Mouse (Mus musculus) large intestine, adult 2 months (tissue): ENCODE measurements around the gene Rab22a. TPM values are rescaled to one million over a fixed set of nuclear protein-coding genes. Genes with fewer than 3 reads are reported as not detected.
"Not testable (repeated sequence)": the region's sequence is repeated elsewhere in the genome, so short reads cannot be mapped to it uniquely, and the experiment has no call there.

Experiments
- DNase-seq: peaks from one replicate; pipeline ENCODE4 v3.0.0-alpha.2; 2012; ENCODE audit warnings: low read depth, low spot score
- WGBS: fragments of 180-500 bp; shearing (Covaris S2); methylation state at CpG from one replicate; pipeline ENCODE4 v1.1.7; 2018; 5-methylcytosine and 5-hydroxymethylcytosine counted together
- polyA plus RNA-seq: library from polyadenylated mRNA; depleted of rRNA; stranded (reverse); fragments of >200 nt; gene quantifications from 2 replicates; pipeline ENCODE4 v1.2.3, GENCODE M21; 2012; rRNA removed

The Rab22a gene
- polyA plus RNA-seq, result 10.1 and 18.6 TPM in 2 replicates

DNA sequence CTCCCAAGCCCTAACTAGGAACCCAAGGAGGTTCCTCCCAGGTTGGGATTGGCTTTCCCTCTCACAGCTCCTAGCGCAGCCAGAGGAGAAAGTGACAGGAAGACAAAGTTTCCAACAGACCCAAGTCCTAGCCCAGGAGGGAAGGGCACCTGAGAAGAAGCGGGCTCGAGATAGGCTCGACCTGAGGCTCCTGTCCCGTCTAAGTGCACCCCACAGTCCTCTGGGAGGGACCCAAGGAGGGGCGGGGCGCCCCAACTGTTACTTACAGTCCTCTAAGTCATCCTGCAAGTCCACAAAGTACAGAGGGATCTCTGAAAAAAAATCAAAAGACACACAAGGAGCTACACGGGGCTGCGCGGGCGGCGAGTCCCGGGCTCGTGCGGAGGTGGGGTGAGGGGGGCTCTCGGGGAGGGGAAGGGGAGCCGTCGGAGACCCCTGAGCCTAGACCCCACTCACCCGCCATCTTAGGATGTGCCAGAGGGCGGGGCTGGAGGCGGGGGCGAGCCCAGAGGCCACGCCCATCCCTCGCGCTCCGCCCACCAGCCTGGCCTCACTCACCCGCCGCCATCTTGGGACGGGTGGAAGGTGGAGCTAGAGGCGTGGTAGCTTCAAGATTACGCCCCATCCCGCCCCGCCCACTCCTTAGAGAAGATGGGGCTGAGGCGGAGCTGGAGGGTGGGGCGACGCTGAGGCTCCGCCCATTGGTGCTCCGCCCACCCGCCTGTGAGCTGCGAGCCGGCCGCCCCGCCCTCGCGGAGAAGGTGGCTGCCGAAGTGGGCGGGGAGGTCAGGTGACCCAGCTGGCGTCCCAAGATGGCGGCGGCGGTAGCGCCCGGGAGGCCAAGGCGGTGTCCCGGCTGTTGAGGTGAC, at the start of gene Rab22a:
Rab22a (plus strand) TSS at position 704 of the 869 bp plus-strand sequence.
- peak; percentile 97 for DNase-seq

DNA sequence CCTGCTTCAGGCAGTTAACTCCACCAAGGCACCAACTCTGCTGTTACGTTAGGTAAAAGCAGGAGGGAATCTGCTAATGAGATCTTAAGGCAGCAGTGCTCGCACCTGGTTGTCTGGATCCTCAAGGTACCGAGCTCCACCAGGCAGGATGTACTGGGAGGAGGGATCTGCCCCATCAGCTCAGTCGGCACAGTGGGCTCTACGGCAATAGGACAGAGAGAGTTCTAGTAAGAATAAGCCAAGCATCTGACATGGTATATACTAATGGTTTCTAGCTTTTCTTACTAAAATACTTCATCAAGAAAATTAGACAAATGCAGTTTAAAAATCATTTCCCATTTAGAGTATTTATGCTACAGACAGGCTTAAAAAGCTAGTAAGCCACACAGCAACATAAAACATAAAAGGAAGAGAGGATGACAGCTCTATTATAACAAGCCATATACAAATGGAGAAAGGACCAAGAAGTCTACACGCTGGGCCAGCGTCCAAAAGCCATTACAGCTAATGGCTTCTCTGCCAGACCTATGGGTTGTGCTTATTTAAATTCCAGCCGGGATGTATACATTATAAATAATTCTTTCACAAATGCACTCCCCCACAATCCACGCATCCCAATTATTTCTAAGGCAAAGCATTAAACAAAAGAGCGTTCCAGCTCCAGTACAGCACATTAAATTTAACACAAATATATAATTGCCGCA, 44.0 kb upstream of the Rab22a start:
- 83% methylated on average over 11 of the region's 11 CpGs for WGBS
- DNase-seq, result no peak

More for the DNA sequence above, at the start of gene Rab22a:
- WGBS, result under 1% methylated on average over 55 of the region's 55 CpGs

DNA sequence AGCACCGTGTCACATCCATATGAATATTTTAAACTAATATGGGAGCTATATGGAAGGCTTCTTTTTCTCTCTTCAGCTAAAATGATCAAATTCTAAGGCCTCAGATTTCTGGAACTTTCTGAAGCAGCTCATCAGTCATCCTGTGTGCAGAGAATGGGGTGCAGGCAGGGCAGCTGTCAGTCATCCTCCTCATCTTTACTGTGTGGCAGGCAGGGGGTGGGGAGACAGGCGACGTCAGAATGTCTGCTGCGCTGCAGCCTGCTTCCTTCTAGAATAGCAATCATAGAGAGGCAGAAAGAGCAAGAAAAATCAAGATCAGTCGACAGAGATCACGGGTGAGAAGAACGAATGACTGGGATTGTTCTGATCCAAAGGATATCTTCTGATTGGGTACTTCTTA, 43.4 kb upstream of the Rab22a start:
- no peak for DNase-seq
- 89% methylated on average over 7 of the region's 7 CpGs for WGBS

DNA sequence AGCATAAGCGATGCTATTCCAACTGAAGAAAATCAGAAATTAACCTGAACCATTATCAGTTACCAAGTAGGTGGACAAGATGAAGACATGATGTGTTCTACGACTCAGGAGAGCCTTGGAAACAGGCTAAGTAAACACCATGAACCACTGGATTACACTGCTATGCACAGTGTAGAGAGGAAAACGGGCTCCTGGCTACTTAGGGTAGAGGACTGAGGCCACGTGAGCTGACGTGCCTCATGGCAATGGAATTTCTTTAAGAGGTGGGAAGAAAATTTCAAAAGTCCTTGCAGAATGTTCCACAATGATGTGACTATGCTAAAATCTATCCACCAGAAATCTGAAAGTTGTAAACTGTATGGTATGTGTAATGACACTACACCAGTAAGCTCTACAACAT, 40.4 kb upstream of the Rab22a start:
- 87% methylated on average over 5 of the region's 5 CpGs for WGBS
- DNase-seq, result no peak

DNA sequence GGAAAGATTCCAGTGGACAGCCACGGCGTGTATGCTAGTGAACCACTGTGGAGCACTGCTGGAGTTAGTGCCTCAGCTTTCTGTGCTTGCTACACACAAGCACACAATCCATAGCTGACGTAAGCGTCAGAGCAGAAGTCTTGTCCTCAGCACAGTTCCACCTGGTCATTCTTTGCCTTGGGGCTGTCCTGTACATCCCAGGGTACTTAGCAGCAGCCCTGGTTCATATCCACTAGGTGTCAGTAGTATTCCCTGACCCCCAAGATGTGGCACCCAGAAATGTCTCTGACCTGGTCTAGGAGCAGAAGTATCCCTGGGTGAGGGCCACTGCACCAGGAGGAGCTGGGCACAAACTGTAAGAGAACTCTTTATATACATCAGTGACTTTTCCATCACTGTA, 38.9 kb upstream of the Rab22a start:
- WGBS, result 97% methylated on average over 4 of the region's 4 CpGs
- DNase-seq, result no peak

DNA sequence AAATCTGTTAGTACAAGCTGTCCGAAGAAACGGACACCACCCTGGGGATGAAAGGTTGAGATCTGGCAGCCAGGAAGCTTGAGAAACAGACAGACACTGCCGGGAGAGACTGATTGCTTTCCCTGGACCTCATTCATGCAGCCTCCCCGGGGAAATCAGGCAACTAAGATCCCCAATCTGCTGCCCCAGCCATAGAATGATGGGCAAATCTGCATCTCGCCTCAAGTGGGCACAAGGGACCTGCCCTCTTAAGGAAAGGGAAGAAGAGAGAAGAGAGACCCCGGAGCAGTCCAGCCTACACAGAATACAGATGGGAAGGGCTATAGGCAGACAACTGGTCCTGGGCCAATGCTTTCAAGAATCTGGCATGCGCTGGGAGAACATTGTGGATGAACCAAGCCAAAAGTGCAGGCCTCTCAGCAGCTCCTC, 37.4 kb upstream of the Rab22a start:
- 80% methylated on average over 7 of the region's 7 CpGs for WGBS
- no peak for DNase-seq

DNA sequence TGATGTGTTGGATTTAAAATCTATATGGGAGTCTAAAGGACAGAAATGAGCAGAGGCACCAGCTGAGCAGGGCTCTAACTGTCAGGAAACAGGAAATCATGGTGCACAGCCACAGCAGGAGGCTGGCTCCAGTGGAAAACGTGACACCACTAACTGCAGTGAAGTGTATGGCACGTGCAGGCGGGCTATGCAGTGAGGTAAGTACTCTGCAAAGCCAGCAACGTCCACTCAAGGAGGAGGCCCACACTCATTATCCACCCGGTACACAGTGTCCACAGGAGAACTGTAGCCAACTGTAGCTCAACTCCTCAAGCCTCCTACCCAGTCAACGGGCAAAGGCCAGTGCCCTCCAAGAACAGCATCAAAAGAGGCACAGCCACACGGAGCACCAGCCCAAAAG, 34.9 kb upstream of the Rab22a start:
- 67% methylated on average over 7 of the region's 7 CpGs for WGBS
- DNase-seq, result no peak

DNA sequence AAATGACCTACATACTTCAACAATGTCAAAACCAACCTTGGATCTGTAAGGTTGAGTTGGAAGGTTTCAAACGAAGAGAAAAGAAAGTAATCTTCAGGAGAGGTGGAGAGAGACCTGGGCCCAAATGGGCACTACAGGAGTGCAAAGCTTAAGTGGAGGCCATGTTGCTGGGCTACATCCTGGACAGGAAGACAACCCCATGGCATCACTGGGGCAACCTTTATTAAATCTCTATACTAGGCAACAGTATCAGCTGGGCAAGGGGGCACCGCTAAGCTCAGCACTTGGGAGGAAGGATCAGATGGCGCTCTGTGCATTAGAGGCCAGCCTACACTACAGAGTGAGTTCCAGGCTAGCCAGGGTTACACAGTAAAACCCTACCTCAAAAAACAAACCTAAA, 33.8 kb upstream of the Rab22a start:
- WGBS, result 92% methylated on average over 3 of the region's 3 CpGs
- no peak for DNase-seq

DNA sequence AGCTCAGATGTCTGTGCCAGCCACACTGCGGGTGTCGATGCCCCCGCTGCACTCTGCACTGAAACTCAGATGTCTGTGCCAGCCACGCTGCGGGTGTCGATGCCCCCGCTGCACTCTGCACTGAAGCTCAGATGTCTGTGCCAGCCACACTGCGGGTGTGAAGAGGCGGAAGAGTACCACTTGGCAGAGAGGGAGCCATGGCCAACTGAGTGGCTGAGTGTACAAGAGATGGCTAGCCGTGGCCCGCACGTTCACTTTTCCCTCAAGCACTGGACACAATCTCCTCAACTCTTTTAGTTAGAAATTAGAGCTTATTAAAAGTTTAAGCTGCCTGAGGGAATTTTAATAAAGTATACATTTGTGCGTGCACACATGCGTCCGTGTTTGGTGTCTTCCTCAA, 25.5 kb upstream of the Rab22a start:
- DNase-seq, result not testable (repeated sequence)
- 94% methylated on average over 15 of the region's 15 CpGs for WGBS

DNA sequence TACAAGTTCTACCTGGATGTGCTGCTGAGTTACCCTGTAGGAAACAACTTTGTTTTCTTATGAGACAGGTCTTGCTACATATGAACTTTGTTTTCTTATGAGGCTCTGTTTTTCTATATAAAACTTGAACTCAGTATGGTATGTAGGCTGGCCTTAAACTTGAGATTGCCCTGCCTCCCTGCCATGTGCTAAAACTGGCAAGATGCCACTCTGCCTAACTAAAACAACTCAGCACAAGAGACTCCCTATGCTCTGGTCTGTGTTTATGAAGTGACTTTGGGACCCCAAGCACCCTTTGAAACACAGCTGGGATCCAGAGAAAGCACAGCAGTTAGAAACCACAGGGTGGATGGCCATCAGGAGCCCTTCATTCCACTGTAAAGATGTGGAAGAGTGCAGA, 18.2 kb upstream of the Rab22a start:
- DNase-seq, result no peak

DNA sequence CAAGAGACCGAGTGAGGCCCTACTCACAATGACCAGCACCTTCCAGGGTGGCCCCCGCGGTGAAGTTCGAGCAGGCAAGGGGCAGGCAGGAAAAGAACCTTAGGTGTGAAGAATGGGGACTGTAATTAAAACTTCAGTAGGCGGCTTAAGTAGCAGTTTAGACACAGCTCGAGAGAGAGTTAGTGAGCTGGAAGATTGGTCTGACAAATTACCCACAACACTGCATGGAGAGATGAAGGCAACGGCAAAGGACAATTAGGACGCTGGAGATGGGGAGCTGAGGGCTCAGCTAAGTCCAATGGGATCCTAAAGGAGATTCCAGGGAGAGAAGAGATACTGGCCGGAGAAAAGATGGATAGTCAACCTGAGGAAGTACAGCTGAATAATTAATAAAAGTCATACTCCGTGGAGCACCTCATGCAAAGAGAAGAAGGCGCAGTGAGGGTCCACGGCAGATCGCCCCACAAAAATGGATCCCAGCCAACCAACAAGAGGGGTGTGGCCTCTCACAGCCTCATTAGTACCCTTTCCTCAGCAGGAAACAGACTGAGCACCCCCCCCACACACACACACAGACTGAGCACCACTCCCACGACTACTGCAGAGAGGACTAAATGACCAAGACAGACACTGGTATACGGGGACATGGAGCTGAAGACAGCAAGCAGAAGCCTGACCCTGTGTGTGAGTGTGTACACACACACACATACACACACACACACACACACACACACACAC, 17.1 kb upstream of the Rab22a start:
- WGBS, result 79% methylated on average over 15 of the region's 15 CpGs
- DNase-seq, result no peak

DNA sequence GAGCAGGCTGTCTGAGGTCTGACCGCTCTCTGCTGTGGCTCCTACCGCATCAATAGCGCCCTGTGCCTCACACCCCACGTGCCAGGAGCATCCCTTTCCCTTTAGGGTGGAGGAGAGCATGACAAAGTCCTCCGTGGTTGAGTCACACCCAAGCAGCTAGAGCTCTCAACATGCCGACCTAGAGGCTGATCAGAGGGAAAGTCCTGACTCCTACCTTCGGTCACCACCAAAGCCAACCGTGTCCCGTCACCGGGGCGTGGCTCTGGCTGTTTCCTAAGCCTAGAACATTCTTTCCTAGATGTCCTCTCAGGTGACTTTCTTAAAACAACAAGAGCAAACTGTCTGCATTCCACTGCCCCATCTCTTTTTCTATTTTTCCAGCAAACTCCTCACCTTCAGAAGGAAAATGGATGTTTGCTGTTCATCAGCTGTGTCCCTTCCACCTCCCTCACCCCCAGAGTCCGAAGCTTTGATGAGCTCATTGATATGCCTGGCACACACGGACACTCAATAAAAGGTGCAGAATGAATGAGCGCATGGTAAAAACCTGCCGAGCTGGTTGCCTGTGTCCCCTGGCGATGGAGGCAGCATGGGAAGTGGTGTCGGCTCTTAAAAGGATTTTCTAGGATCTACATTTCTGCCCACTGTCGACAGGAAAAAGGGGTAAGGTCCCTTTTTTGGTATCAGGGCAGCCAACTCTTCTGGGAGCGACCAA, 12.2 kb upstream of the Rab22a start:
- no peak for DNase-seq
- 33% methylated on average over 19 of the region's 19 CpGs for WGBS

DNA sequence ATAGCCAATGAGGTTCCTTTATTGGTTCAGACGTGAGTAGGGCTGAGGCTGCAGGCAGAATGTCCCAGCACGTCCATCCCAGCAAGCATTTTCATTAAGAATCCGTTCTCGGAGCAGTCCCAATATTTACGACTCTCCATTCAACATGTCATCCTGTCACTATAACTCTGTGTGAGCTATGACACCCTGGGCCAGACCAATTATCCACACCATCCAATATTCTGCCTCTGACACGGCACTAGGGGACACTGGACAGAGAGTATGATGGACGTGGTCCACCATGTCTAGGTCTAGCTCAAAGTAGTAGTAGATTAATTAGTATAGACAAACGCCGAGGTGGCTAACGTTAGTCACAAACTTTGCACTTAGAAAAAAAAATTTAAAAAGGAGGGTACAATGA, 9.8 kb upstream of the Rab22a start:
- 85% methylated on average over 10 of the region's 10 CpGs for WGBS
- DNase-seq, result no peak

DNA sequence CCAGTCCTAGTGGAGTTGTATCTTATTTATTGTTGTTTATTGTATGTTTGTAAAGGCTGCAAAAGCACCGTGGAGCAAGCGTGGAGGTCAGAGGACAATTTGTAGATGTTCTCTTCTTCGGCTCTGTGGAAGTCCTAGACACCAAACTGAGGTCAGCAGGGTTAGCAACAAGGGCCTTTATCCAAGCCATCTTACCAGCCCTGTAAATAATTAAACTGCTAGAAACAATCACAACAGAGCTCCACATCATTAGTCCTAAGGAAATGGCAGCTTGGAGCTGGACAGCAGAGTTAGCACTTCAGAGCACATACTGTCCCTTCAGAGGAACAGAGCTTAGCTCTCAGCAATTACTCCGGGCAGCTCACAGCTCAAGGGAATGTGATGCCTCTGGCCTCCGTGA, 6.0 kb upstream of the Rab22a start:
- no peak for DNase-seq
- WGBS, result 75% methylated on average over 5 of the region's 5 CpGs

DNA sequence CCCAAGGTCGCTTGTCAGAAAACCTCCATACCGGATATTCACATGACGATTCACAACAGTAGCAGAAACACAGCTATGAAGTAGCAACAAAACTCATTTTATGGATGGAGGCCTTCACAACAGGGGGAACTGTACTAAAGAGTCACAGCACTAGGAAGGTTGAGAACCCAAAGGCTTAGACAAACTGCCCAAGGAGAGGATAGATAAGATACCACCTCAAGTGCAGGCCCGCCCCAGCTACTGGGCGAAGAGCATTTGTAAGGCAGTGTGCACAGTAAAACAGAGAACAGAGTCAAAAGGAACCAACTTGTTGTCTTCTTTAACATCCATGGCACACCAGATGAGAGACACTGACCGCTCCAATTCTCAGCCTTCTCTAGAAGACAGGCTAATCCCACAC, 1.8 kb upstream of the Rab22a start:
- 95% methylated on average over 6 of the region's 6 CpGs for WGBS
- no peak for DNase-seq

DNA sequence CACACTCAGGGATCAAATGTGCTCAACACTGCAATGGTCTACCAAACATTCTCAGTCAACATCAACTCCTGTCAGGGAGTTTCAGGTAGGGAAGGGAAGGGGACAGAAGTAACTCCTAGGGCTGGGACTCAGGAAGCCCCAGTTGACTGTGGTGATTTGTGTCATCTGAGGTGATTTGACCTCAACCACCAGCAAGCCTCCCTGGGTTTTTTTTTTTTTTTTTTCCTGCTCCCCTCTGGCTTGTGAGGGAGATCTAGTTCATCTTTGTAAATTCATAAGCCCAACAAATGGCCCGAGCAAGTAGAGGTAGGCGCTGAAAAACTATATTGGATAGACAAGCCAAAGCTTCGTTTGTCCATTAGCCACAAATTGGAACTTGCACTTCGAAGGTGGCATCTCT, 1.0 kb upstream of the Rab22a start:
- 91% methylated on average over 4 of the region's 4 CpGs for WGBS
- DNase-seq, result no peak

DNA sequence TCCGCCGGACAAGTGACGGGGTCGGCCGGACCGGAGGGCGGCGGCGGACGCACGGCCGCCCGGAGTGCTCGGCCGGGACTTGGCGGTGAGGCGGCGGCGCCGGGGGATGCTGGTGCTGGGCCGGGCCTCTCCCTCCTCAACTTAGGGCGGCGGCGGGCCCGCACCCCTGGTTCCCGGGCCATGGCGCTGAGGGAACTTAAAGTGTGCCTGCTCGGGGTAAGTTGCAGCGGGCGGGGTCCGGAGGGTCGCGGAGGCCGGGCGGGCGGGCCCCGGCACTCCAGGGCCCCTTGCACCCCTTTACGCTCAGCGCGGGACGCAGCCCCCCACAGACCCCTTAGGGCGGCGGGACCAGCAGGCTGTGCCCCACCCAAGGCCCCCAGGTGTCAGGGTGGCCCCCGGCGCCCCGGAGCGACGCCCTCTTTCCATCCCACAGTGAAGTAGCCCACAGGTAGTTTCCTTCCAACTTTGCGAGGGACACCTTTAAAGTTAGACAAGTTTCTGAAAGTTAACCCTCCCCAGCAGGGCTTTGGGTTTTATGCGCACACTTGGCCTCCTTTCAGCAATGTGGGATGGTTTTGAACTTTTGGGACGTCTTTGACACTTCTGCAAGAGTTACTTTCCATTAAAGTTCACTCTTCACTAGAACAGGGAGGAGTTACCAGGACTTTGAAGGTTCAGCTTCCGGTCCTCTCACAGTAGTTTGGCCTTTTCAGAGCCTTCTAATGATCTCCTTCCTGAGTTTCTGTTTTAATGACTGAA, 545 bp downstream of the Rab22a start:
- DNase-seq, result no peak
- WGBS, result under 1% methylated on average over 52 of the region's 52 CpGs

DNA sequence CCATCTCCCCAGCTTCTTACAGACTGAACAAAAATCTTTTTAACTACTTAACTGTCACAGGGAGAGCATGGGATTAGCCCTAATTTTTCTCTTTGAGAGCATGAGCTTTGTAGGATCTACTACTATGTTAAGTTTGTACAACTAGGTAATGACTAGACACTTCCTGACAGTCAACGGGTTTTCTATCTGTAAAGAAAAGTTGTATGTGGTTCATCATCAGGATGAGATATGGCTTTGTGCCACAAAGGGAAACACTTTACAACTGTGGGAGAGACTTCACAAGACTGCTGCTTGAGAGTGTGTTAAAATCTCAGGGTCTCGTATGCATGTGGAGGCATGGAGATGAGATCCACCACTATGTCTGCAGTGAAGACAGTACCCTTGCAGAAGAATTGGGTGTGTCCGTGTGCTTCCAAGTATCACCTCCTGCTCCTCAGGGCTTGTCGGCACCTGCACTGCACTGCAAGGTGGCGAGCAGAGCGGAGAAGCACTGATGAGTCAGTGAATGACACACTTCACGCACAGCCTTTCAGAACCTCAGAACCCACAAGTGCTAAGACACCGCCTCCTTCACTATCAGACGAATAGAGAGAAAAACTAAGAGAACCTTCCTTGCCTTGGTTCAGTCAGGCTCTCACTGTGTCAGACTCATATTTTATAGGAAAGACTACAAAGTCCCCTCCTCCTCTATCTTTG, 2.8 kb downstream of the Rab22a start:
- 84% methylated on average over 9 of the region's 9 CpGs for WGBS
- DNase-seq, result no peak

DNA sequence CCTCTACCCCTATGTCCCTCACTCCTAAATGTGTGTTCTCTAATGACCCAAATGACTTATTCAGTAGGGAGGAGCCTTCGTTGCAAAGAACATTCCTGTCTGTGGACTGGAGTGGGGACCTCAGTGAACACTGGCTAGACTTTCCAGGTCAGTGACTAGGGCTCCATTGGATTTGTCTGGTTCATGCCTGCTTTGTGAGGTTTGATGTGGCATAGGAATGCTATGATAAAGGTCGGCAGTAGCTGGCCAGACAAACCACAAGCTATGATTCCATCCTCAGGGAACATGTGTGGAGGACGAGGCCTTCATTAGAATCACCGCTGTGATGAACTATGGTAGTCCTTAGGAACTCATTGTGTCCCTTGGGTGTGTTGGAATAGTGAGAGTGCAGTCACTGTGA, 5.2 kb downstream of the Rab22a start:
- DNase-seq, result no peak
- 95% methylated on average over 4 of the region's 4 CpGs for WGBS
